Mouse (Mus musculus) B cell, adult 62 days (primary cell): ENCODE data around the gene Polr3c. TPM values are rescaled to one million over a fixed set of nuclear protein-coding genes. Genes with fewer than 3 reads are reported as not detected.

Experiments used
- total RNA-seq: library from RNA; stranded (reverse); gene quantifications from 4 replicates; pipeline ENCODE4 v1.2.4, GENCODE M21; 2023

Polr3c gene
- 47.6 to 55.2 TPM (median 53.7 TPM) in 4 replicates for total RNA-seq

DNA sequence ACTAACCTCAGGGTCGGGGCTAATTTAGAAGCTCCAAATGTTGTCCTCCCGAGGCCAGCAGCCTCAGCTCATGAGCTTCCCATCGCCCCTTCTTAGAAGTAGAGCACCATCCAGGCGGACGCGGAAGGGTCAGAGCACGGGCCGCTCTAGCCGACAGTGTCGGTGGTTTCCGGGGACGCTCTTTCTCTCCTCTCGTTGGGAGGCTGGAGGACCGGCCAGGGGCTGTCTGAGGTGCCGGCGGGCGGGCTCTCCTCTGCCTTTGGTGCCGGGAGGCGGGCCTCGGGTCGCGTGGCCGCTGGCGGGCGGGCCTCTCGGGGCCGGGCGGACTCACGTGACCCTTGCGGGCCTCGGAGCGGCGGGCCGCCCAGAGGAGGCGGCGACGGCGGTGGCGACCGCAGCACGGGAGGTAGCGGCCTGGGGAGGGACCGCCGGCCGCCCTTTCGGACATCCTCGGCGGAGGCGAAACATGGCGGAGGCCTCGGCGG lies at the start of gene Polr3c, which contains the start of gene Rnf115:
TSS of gene Polr3c (minus strand) at position 286 of the 485 bp plus-strand sequence.
TSS of gene Rnf115 (plus strand) at position 322 of the 485 bp plus-strand sequence.

DNA sequence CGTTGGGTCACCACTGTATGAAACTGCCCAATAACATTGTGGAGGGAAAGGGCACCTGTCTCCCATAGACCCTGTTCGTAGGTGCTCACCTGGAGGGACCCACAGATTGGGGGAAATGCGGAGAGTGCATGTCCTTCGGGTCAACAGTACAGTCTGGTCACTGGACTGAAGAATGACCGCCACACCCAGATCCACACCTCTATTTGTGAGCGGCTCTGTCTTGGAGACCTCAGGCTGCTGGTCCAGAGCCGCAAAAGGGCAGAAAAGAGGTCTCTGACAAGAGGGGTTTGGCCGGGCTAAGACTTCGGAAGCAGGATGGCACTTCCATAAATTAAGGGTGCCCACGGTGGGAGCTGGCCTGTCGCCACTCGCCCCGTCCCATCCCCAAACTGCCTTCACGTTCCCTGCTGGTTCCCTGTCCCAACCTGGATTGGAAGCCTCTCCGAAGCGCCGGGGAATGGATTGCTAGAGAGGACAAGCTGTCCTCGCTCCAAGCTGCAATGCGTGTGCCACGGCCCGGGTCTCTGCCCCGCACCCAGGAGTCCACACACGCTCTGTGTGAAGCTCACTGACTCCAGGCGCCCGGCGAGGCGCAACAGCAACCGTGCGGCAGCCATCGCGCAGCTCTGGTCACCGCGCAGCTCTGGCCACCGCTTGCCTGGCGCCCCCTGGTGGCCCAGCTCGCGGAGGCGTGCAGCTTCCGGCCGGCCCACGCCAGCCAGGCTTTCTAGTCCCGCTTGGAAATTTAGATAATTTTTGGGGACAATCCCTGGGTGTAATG lies 19.3 kb downstream of the Polr3c start, which contains the start of gene Nudt17:
TSS of gene Nudt17 (minus strand) at position 660 of the 781 bp plus-strand sequence.

DNA sequence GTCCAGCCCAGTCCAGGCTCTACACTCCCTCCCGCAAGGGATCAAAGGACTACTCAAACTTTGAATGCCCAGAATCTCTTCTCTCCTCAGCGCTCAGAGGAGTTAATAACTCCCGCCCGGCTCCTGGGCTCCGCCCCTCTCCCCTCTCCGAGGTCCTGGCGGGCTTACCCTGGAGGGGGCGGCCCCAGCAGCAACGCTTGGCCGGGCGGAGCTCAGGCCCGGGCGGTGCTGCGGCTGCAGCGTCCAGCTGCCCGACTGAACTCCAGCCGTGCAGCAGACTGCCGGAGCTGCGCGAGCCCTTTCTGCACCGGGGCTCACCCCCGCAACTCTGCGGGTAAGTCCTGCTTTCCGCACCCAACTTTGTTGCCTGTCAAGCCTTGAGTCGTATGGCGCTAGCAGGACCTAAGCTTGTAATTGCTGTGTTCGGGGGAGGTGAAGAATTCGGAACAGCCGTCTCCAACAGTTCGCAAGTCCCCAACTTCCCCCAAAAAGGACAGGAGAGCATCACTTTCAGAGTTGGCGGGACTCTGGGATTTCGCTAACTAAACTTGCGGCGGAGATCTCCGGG lies 31.1 kb downstream of the Polr3c start, which contains the start of gene Pias3:
TSS of gene Pias3 (plus strand) at position 187 of the 568 bp plus-strand sequence.

DNA sequence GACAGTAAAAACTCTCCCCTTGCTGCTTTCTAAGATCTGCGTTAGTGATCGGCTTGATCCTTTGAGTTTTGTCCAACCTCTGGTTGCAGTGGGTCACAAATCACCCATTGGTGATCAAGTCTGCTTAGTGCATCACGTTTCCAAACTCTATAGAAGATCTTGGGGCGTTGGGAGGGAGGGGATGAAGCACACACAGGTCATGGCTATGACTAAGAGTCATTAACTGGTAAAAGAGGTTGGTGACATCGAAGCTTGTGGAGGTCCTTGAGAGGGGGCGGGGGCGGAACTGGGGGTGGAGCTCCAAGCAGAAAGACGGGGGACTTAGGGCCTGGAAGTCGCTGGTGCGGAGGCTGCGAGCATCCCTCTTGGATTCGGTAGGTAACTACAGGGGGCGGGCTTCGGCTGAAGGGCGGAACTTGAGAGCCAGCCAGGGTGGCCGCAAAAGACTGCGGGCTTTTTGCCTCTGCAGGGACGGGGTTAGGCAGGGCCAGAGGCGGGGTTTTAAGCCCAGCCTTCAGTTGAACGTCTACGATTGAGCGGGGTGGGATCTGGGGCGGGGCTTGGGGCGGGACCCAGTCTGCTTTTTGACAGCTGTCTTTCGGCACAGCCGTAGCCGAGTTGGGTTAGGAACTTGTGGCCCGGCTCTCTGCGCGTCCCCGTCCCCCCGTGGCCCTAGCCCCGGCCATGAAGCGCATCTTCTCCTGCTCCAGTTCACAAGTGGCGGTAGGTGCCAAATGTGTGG lies 57.5 kb downstream of the Polr3c start, which contains the start of gene Ankrd35:
TSS of gene Ankrd35 (plus strand) at position 405 of the 742 bp plus-strand sequence.

Other genes with a start within 250 kb of the Polr3c start
- not detected in 4 replicates for gene Hfe2, start 202.5 kb downstream of the Polr3c start, total RNA-seq
- 675 to 848 TPM (median 779 TPM) in 4 replicates for gene Txnip, start 169.7 kb downstream of the Polr3c start, total RNA-seq
- gene Gm16253, start 150.6 kb downstream of the Polr3c start, total RNA-seq, result not detected in 4 replicates
- gene Polr3gl, start 133.4 kb downstream of the Polr3c start, total RNA-seq, result 26.1 to 38.5 TPM (median 30.1 TPM) in 4 replicates
- not detected in 4 replicates for gene Ankrd34a, start 131.0 kb downstream of the Polr3c start, total RNA-seq
- 0.27 to 0.91 TPM (median 0.36 TPM) in 4 replicates for gene Lix1l, start 126.5 kb downstream of the Polr3c start, total RNA-seq
- gene Rbm8a, start 97.7 kb downstream of the Polr3c start, total RNA-seq, result 76.7 to 110 TPM (median 95.7 TPM) in 4 replicates
- gene Pex11b, start 92.3 kb downstream of the Polr3c start, total RNA-seq, result 19.4 to 26.2 TPM (median 23.9 TPM) in 4 replicates
- gene Gm42957, start 92.2 kb downstream of the Polr3c start, total RNA-seq, result 0.16 TPM in 1 of 4 replicates, not detected in the others
- 1.9 to 3.3 TPM (median 2.8 TPM) in 4 replicates for gene Itga10, start 82.0 kb downstream of the Polr3c start, total RNA-seq
- 0.91 TPM in 1 of 4 replicates, not detected in the others for gene Ankrd35, start 57.5 kb downstream of the Polr3c start, total RNA-seq
- gene Pias3, start 31.2 kb downstream of the Polr3c start, total RNA-seq, result 36.6 to 48.0 TPM (median 39.6 TPM) in 4 replicates
- 0.46 to 0.54 TPM (median 0.53 TPM) in 3 of 4 replicates, not detected in the other for gene Nudt17, start 19.1 kb downstream of the Polr3c start, total RNA-seq
- gene Rnf115, start within 50 bp of the Polr3c start, total RNA-seq, result 49.3 to 55.1 TPM (median 52.3 TPM) in 4 replicates
- 0.23 TPM in 1 of 4 replicates, not detected in the others for gene Pdzk1, start 101.7 kb upstream of the Polr3c start, total RNA-seq
- 0.85 to 2.0 TPM (median 0.95 TPM) in 4 replicates for gene Cd160, start 101.7 kb upstream of the Polr3c start, total RNA-seq
- gene Gja5, start 177.1 kb upstream of the Polr3c start, total RNA-seq, result not detected in 4 replicates
- gene Gpr89, start 177.7 kb upstream of the Polr3c start, total RNA-seq, result 14.5 to 18.9 TPM (median 17.4 TPM) in 4 replicates
- gene Gja8, start 198.4 kb upstream of the Polr3c start, total RNA-seq, result not detected in 4 replicates